Mouse (Mus musculus): ENCODE results near the gene Gm17428. TPM values are rescaled to one million over a fixed set of nuclear protein-coding genes. Genes with fewer than 3 reads are reported as not detected.
"Not testable (repeated sequence)": the region's sequence is repeated elsewhere in the genome, so short reads cannot be mapped to it uniquely, and the experiment has no call there.

Gene Gm17428
- polyA plus RNA-seq, 1 experiment from 2014 or later, result not detected

- POLR2A ChIA-PET, result no interaction called here
- peaks cover 12% of the 10 kb centered on the region for H3K27me3 ChIP-seq
- no peak for ATAC-seq
- in situ Hi-C loops (cut with MboI; ENCODE audit: low pct_unique_long_range_greater_than_20kb), result no loop called here
- DNase-seq (ENCODE audit: low read depth, low spot score), result no peak
- no peak for TF ChIP-seq CTCF (IDR thresholded peaks at IDR 0.05)
- CTCF ChIA-PET, result no interaction called here
These were observed 13.2 kb downstream of the Gm17428 start for GRCm38 (mm10) chr14:54989886-54990441.

GRCm38 (mm10) chr14:54992196-54992595 is 15.5 kb downstream of the Gm17428 start:
- ATAC-seq (no peak), DNase-seq (ENCODE audit: low read depth, low spot score) (no peak)
- peaks cover 9% of the 10 kb centered on the region for H3K27me3 ChIP-seq
- TF ChIP-seq CTCF (IDR thresholded peaks at IDR 0.05), result no peak
- ChIA-PET POLR2A (no interaction called here), CTCF (no interaction called here)
- in situ Hi-C loops (cut with MboI; ENCODE audit: low pct_unique_long_range_greater_than_20kb), result no loop called here

- H3K27me3 ChIP-seq, result peaks cover 12% of the 10 kb centered on the region
- in situ Hi-C loops (cut with MboI; ENCODE audit: low pct_unique_long_range_greater_than_20kb), result no loop called here
- TF ChIP-seq CTCF (IDR thresholded peaks at IDR 0.05), result no peak
- ChIA-PET POLR2A (no interaction called here), CTCF (no interaction called here)
- ATAC-seq (no peak), DNase-seq (ENCODE audit: low read depth, low spot score) (no peak)
These were observed 16.9 kb downstream of the Gm17428 start for GRCm38 (mm10) chr14:54993636-54994035.

GRCm38 (mm10) chr14:54994136-54994868 is 17.6 kb downstream of the Gm17428 start, which contains the start of gene Myh7:
Myh7 (minus strand) TSS chr14:54994626.
- ChIA-PET CTCF (no interaction called here), POLR2A (no interaction called here)
- no peak for DNase-seq (ENCODE audit: low read depth, low spot score)
- TF ChIP-seq CTCF (IDR thresholded peaks at IDR 0.05), result no peak
- ATAC-seq, result no peak
- in situ Hi-C loops (cut with MboI; ENCODE audit: low pct_unique_long_range_greater_than_20kb), result no loop called here
- H3K27me3 ChIP-seq, result peaks cover 17% of the 10 kb centered on the region

- ChIA-PET CTCF (no interaction called here), POLR2A (no interaction called here)
- in situ Hi-C loops (cut with MboI; ENCODE audit: low pct_unique_long_range_greater_than_20kb), result no loop called here
- no peak for DNase-seq (ENCODE audit: low read depth, low spot score)
- ATAC-seq, result no peak
- H3K27me3 ChIP-seq, result peaks cover 17% of the 10 kb centered on the region
- TF ChIP-seq CTCF (IDR thresholded peaks at IDR 0.05), result no peak
These were observed 18.1 kb downstream of the Gm17428 start for GRCm38 (mm10) chr14:54994869-54995186.

- TF ChIP-seq CTCF (IDR thresholded peaks at IDR 0.05), result no peak
- ATAC-seq (no peak), DNase-seq (ENCODE audit: low read depth, low spot score) (no peak)
- POLR2A ChIA-PET, result no interaction called here
- peaks cover 17% of the 10 kb centered on the region for H3K27me3 ChIP-seq
- CTCF ChIA-PET, result interaction anchor here (1.4 kb wide), 1 partner anchor 76 kb away, joined by 3 read pairs; no protein-coding TSS in a partner anchor
- in situ Hi-C loops (cut with MboI; ENCODE audit: low pct_unique_long_range_greater_than_20kb), result no loop called here
These were observed 18.9 kb downstream of the Gm17428 start for GRCm38 (mm10) chr14:54995457-54996138.

- in situ Hi-C loops (cut with MboI; ENCODE audit: low pct_unique_long_range_greater_than_20kb), result no loop called here
- TF ChIP-seq CTCF (IDR thresholded peaks at IDR 0.05), result no peak
- ATAC-seq, result no peak
- POLR2A ChIA-PET, result no interaction called here
- H3K27me3 ChIP-seq, result peaks cover 17% of the 10 kb centered on the region
- DNase-seq (ENCODE audit: low read depth, low spot score), result no peak
- CTCF ChIA-PET, result interaction anchor here (1.4 to 2.0 kb wide), 2 partner anchors 18 to 78 kb away, joined by 3 to 6 read pairs; partner anchors contain the start of gene Ngdn
These were observed 20.1 kb downstream of the Gm17428 start for GRCm38 (mm10) chr14:54996793-54997192.

- in situ Hi-C loops (cut with MboI; ENCODE audit: low pct_unique_long_range_greater_than_20kb), result no loop called here
- ChIA-PET POLR2A (no interaction called here), CTCF (interaction anchor here (1.3 to 2.0 kb wide), 2 partner anchors 18 to 283 kb away, joined by 3 to 6 read pairs; partner anchors contain the start of gene Ngdn)
- no peak for TF ChIP-seq CTCF (IDR thresholded peaks at IDR 0.05)
- ATAC-seq (no peak), DNase-seq (ENCODE audit: low read depth, low spot score) (no peak)
- H3K27me3 ChIP-seq, result peaks cover 17% of the 10 kb centered on the region
These were observed 20.6 kb downstream of the Gm17428 start for GRCm38 (mm10) chr14:54997297-54997696.

GRCm38 (mm10) chr14:54998680-54999079 is 21.9 kb downstream of the Gm17428 start:
- DNase-seq (ENCODE audit: low read depth, low spot score) (no peak), ATAC-seq (no peak)
- CTCF ChIA-PET, result interaction anchor here (1.3 to 2.0 kb wide), 2 partner anchors 16 to 284 kb away, joined by 3 to 6 read pairs; partner anchors contain the start of gene Ngdn
- TF ChIP-seq CTCF (IDR thresholded peaks at IDR 0.05), result no peak
- POLR2A ChIA-PET, result no interaction called here
- in situ Hi-C loops (cut with MboI; ENCODE audit: low pct_unique_long_range_greater_than_20kb), result no loop called here
- H3K27me3 ChIP-seq, result peaks cover 17% of the 10 kb centered on the region

- CTCF ChIA-PET; ATAC-seq; POLR2A ChIA-PET; DNase-seq (ENCODE audit: low read depth, low spot score); in situ Hi-C loops (cut with MboI; ENCODE audit: low pct_unique_long_range_greater_than_20kb): not testable (repeated sequence)
- H3K27me3 ChIP-seq, result peaks cover 17% of the 10 kb centered on the region
These were observed 23.1 kb downstream of the Gm17428 start for GRCm38 (mm10) chr14:54999868-55000267.

- TF ChIP-seq CTCF (IDR thresholded peaks at IDR 0.05), result no peak
- ATAC-seq, result no peak
- no peak for DNase-seq (ENCODE audit: low read depth, low spot score)
- ChIA-PET POLR2A (no interaction called here), CTCF (no interaction called here)
- in situ Hi-C loops (cut with MboI; ENCODE audit: low pct_unique_long_range_greater_than_20kb), result no loop called here
- peaks cover 17% of the 10 kb centered on the region for H3K27me3 ChIP-seq
These were observed 24.1 kb downstream of the Gm17428 start for GRCm38 (mm10) chr14:55000814-55001213.

Data from Patski (cell line).